Mouse (Mus musculus) C2C12 (cell line): ENCODE results near the gene Lgr6. TPM values are rescaled to one million over a fixed set of nuclear protein-coding genes. Genes with fewer than 3 reads are reported as not detected.
A peak's percentile ranks its signal among the peaks of the same experiment; 100 is the strongest.

Source experiments
- H3K27me3 ChIP-seq: one replicate; pipeline ENCODE4 v1.6.1; 2011; ENCODE audit not compliant: control insufficient read depth, insufficient read depth, insufficient read length
- H3K36me3 ChIP-seq: one replicate; pipeline ENCODE4 v1.6.1; 2011; ENCODE audit not compliant: control insufficient read depth, insufficient read depth
- H3K4me3 ChIP-seq: one replicate; pipeline ENCODE4 v1.5.1; 2011; ENCODE audit warnings: mild to moderate bottlenecking, control low read depth; ENCODE audit not compliant: poor library complexity, insufficient read depth, severe bottlenecking
- H3K79me2 ChIP-seq: one replicate; pipeline ENCODE4 v1.6.1; 2011; ENCODE audit not compliant: control insufficient read depth, insufficient read depth
- H3K79me3 ChIP-seq: one replicate; pipeline ENCODE4 v1.6.1; 2011; ENCODE audit warnings: low read depth, control low read depth
- H3ac ChIP-seq: one replicate; pipeline ENCODE3; 2011; ENCODE audit warnings: low read depth; ENCODE audit not compliant: control insufficient read depth, insufficient read length
- CEBPB ChIP-seq: IDR thresholded peaks from one replicate; pipeline ENCODE4 v1.6.1; 2011; ENCODE audit warnings: low read depth, mild to moderate bottlenecking, control low read depth, moderate library complexity
- CTCF ChIP-seq: IDR thresholded peaks from one replicate; pipeline ENCODE4 v1.5.1; 2011; ENCODE audit not compliant: control insufficient read depth, insufficient read depth, insufficient read length
- FOSL1 ChIP-seq: IDR thresholded peaks from one replicate; pipeline ENCODE4 v1.8.0; 2011; ENCODE audit warnings: mild to moderate bottlenecking, low read length; ENCODE audit not compliant: poor library complexity, insufficient read depth, severe bottlenecking
- MAX ChIP-seq: IDR thresholded peaks from one replicate; pipeline ENCODE4 v1.6.1; 2011; ENCODE audit warnings: mild to moderate bottlenecking, control low read depth
- MYOD1 ChIP-seq: IDR thresholded peaks from one replicate; pipeline ENCODE4 v1.6.1; 2011; ENCODE audit warnings: low read depth; ENCODE audit not compliant: control insufficient read depth, insufficient read length
- MYOG ChIP-seq: IDR thresholded peaks from one replicate; pipeline ENCODE4 v1.6.1; 2011; ENCODE audit not compliant: control insufficient read depth, insufficient read length; ENCODE audit errors: extremely low read depth
- USF1 ChIP-seq: IDR thresholded peaks from one replicate; pipeline ENCODE4 v1.6.1; 2011; ENCODE audit warnings: low read depth, mild to moderate bottlenecking, control low read depth, moderate library complexity
- polyA plus RNA-seq: library from polyadenylated mRNA; unstranded; fragments of >200 nt; fragmentation: generic; extraction: Trizol; gene quantifications from one replicate; pipeline ENCODE4 v1.2.1, GENCODE M21; 2012; ENCODE audit warnings: missing spikeins

The Lgr6 gene
- polyA plus RNA-seq, 1 experiment: 32.9 TPM

DNA sequence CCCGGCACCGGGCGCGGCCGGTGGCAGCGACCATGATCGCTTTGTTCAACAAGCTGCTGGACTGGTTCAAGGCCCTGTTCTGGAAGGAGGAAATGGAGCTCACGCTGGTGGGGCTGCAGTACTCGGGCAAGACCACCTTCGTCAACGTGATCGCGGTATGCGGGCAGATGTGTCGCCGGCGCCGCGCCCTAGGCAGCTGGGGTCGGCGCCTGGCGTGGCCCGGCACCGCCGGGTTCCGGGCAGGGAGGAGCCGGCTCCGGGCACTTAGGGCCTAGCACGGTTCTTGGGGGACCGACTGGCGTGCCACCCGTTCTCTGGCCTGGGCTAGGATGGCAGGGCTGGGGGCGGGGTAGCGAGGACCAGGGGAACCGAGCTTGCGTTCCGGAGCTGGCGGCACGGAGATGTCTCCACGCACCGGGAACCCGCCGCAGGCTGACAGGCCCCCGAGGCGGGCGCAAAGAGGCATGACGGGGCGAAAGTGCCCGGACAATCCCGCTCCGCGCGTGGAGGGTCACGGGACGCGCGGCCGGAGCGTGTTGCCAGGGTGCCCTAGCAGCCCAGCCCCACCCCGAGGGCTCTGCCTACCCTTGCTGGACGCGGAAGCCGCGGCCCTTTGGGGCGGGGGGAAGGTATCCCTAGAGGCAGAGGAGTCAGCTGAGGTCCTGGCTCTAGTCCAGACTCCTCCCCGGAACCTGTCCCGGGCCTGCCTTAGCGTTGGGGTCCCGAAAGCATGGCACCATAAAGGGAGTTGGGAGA is 42.0 kb upstream of the Lgr6 start:
- Histone ChIP-seq H3K36me3 (peaks cover 7% of the 10 kb centered on the region), H3K79me2 (peaks cover 61% of the 10 kb centered on the region), H3K79me3 (peaks cover 37% of the 10 kb centered on the region), H3K4me3 (peak overlapping the region; percentile 93), H3ac (peak overlapping the region; percentile 98), H3K27me3 (no peaks in the 10 kb centered on the region)
- no peak for TF ChIP-seq CTCF
- TF ChIP-seq FOSL1: no peak
- TF ChIP-seq USF1: peak; percentile 33

DNA sequence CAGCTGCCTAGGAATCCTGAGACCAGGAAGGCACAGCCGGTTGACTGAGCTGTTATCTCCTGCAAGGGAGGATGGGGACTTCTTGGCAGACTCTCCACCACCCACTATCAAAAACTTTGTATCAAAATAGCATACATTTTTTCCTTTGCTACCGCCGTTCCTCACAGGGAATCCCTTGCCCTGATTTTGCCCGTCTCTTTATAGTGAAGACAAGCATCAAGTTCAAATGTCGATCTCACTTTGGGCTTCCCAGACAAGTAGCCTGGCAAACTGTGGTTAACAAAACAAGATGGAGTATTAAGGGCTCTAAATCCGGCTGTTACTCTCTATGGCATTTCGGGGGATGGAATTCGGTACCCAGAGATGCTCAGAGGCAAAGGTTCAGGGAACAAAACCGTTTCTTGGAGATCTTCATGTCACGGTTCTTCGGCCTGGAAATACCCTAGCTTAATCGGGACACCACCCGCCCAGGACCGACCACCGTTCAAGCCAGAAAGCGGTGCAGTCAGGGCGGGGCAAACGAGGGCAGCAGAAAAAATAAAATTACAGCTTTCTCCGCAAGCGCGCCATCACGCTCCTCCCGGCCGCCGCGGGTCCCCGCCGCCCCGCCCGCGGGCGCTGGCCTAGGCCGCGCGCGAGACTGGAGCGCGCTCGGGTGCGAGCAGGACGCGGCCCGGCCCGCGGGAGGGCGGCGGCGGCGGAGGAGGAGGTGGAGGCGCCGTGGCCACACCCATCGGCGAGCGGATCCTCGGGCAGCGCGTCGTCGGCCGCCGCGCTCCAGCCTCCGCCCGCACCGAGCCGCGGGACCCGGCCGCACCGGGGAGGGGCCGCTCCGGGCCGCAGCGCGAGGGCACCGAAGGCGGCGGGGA is 41.2 kb upstream of the Lgr6 start, which contains the start of gene Arl8a:
Gene Arl8a, plus strand, starts transcription at position 748 of the 869 bp plus-strand sequence.
- TF ChIP-seq MYOG (no peak), MAX (peak; percentile 13)
- H3K36me3 ChIP-seq: peaks cover 5% of the 10 kb centered on the region
- H3K79me3 ChIP-seq: peaks cover 35% of the 10 kb centered on the region
- peak within 1 kb of the TSS; percentile 93 for H3K4me3 ChIP-seq
- peaks cover 53% of the 10 kb centered on the region for H3K79me2 ChIP-seq
- H3ac ChIP-seq: peak within 1 kb of the TSS; percentile 98
- H3K27me3 ChIP-seq: no peaks in the 10 kb centered on the region

GRCm38 (mm10) chr1:135143940-135144339 is 38.9 kb upstream of the Lgr6 start:
- Histone ChIP-seq H3K79me3 (peaks cover 23% of the 10 kb centered on the region), H3K27me3 (no peaks in the 10 kb centered on the region), H3K36me3 (peaks cover 5% of the 10 kb centered on the region), H3K4me3 (no peak overlapping the region), H3K79me2 (peaks cover 30% of the 10 kb centered on the region), H3ac (no peak overlapping the region)
- TF ChIP-seq USF1 (no peak), MYOD1 (no peak), FOSL1 (no peak)

DNA sequence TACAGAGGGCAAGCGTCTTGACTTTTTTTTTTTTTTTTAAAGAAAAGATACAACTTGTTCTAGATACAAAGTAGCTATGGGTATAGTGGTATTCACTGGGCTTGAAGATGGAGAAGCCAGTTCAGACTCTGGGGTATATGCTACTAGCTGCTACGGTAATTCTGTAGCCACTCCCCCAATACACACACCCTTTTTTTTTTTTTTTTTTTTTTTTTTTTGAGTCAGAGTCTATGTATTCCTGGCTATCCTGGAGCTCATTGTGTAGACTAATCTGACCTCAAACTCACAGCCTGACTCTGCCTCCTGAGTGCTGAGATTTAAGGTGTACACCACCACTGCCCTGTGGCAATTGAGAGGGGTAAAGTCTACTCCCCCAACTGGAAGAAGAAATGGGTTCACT is 37.4 kb upstream of the Lgr6 start:
- H3K4me3 ChIP-seq: no peak overlapping the region
- H3K79me2 ChIP-seq: peaks cover 15% of the 10 kb centered on the region
- H3ac ChIP-seq: no peak overlapping the region
- no peaks in the 10 kb centered on the region for H3K27me3 ChIP-seq
- no peaks in the 10 kb centered on the region for H3K36me3 ChIP-seq
- peaks cover 10% of the 10 kb centered on the region for H3K79me3 ChIP-seq
- no peak for TF ChIP-seq MYOD1
- TF ChIP-seq MYOG: no peak
- no peak for TF ChIP-seq CEBPB
- no peak for TF ChIP-seq MAX
- TF ChIP-seq USF1: no peak
- TF ChIP-seq CTCF: no peak
- no peak for TF ChIP-seq FOSL1

- Histone ChIP-seq H3K79me3 (no peaks in the 10 kb centered on the region), H3K36me3 (no peaks in the 10 kb centered on the region)
- no peak for TF ChIP-seq MAX
- no peak for TF ChIP-seq FOSL1
- no peak for TF ChIP-seq CTCF
- no peak for TF ChIP-seq MYOD1
- no peak for TF ChIP-seq USF1
- no peak for TF ChIP-seq CEBPB
- no peak for TF ChIP-seq MYOG
Observed at GRCm38 (mm10) chr1:135139906-135140305, 34.8 kb upstream of the Lgr6 start.

DNA sequence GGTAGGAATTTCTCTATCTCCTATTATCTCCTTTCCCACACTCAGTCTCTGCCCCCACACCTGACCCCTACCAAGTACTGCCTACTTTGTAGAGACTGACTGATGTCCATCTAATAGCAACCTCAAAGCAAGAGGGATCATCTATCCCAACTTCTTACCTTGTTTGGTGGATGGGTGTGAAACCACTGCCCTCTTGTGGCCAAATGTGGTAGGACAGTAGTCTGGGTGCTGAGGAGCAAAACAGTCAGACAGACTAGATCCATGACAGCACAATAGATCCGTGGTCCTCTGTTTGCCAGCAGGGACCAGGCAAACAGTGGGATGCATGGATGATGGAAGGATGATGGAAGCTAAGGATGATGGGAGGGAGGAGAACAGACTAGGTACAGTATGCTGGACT is 31.4 kb upstream of the Lgr6 start:
- Histone ChIP-seq H3K79me2 (no peaks in the 10 kb centered on the region), H3K79me3 (no peaks in the 10 kb centered on the region), H3K27me3 (no peaks in the 10 kb centered on the region), H3ac (no peak overlapping the region), H3K36me3 (no peaks in the 10 kb centered on the region), H3K4me3 (no peak overlapping the region)
- TF ChIP-seq CTCF: peak; percentile 65
- no peak for TF ChIP-seq MYOD1

More at GRCm38 (mm10) chr1:135139906-135140305, 34.8 kb upstream of the Lgr6 start:
- H3ac ChIP-seq: no peak overlapping the region
- H3K4me3 ChIP-seq: no peak overlapping the region
- H3K27me3 ChIP-seq: no peaks in the 10 kb centered on the region
- no peaks in the 10 kb centered on the region for H3K79me2 ChIP-seq
